Mouse (Mus musculus): ENCODE data around the gene Stac3. TPM values are rescaled to one million over a fixed set of nuclear protein-coding genes. Genes with fewer than 3 reads are reported as not detected.

Gene Stac3
- polyA plus RNA-seq, 1 experiment: 8.3 TPM

- no peak for TF ChIP-seq CTCF (IDR thresholded peaks at IDR 0.05; ENCODE audit: borderline replicate concordance, insufficient read depth, low read depth, low read length)
- no peak for TF ChIP-seq POLR2A (IDR thresholded peaks at IDR 0.05; ENCODE audit: borderline replicate concordance, insufficient read depth, low read length)
- no peak for DNase-seq
- Histone ChIP-seq H3K27ac (ENCODE audit: insufficient read depth, low read length) (no peak overlapping the region), H3K27me3 (ENCODE audit: control insufficient read depth, insufficient read depth, low read length) (no peaks in the 10 kb centered on the region), H3K4me3 (replicated peaks; ENCODE audit: insufficient read depth, low read depth, low read length) (no peak overlapping the region), H3K4me1 (ENCODE audit: control insufficient read depth, insufficient read depth, low read length) (peaks cover 2% of the 10 kb centered on the region; the same call in 1 of the 2 replicates)
- 77% methylated on average over 7 of the region's 7 CpGs for WGBS
Measured at GRCm38 (mm10) chr10:127477301-127477700, 24.2 kb upstream of the Stac3 start.

GRCm38 (mm10) chr10:127479131-127479530 lies 22.4 kb upstream of the Stac3 start:
- 77% methylated on average over 4 of the region's 4 CpGs for WGBS
- TF ChIP-seq POLR2A (IDR thresholded peaks at IDR 0.05; ENCODE audit: borderline replicate concordance, insufficient read depth, low read length) (no peak), CTCF (IDR thresholded peaks at IDR 0.05; ENCODE audit: borderline replicate concordance, insufficient read depth, low read depth, low read length) (peak; percentile 32; the same call in 1 of the 2 replicates)
- DNase-seq: peak in 1 of 2 experiments; percentile 60
- no peak overlapping the region for H3K4me3 ChIP-seq (replicated peaks; ENCODE audit: insufficient read depth, low read depth, low read length)
- no peaks in the 10 kb centered on the region for H3K27me3 ChIP-seq (ENCODE audit: control insufficient read depth, insufficient read depth, low read length)
- no peak overlapping the region for H3K27ac ChIP-seq (ENCODE audit: insufficient read depth, low read length)
- peaks cover 2% of the 10 kb centered on the region; the same call in 1 of the 2 replicates for H3K4me1 ChIP-seq (ENCODE audit: control insufficient read depth, insufficient read depth, low read length)

DNA sequence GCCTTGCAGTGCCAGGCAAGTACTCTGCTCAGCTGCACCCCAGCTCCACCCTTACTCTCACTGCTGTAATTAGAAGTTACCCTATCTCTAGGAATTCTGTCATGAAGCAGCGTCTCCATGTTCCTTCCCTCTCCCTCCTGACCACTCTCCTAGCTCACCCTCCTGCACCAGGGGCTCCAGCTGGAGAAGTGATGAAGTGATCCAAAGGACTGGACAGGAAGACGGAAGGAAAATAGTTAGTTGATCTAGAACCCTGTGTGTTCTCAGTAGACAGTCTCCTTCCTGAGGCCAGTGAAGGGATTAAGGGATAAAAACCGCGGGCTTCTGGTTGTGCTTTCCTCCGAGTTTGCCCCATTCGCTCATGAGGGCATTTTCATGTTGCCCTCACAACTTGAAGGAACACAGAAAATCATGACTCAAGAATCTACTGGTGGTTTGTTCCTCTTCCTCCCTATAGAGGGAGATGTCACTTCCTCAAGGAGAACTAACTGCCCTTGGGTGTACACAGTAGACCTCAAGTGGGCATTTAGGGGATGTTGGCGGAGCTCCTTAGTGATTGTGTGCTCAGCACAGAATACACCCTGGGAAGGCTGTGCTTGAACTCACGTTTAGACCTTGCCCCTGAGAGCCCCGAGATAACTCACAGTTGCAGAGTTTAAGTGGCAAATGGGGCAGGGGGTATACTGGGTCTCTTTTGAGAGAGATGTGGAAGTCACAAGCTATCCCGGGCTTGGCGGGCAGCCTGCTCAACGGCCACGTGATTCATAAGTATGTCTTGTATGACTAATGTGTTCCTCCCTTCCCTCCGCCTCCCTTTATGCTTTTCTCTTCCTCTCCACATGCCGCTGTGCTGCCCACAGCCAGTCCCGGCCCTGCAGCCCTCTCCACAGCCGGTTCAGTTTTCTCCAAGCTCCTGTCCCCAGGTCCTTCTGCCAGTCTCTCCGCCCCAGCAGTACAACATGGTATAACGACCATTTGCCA lies 20.4 kb upstream of the Stac3 start:
- peak in 1 of 2 experiments; percentile 30 for DNase-seq
- no peak for TF ChIP-seq POLR2A (IDR thresholded peaks at IDR 0.05; ENCODE audit: borderline replicate concordance, insufficient read depth, low read length)
- no peak for TF ChIP-seq CTCF (IDR thresholded peaks at IDR 0.05; ENCODE audit: borderline replicate concordance, insufficient read depth, low read depth, low read length)
- Histone ChIP-seq H3K27me3 (ENCODE audit: control insufficient read depth, insufficient read depth, low read length) (no peaks in the 10 kb centered on the region), H3K4me1 (ENCODE audit: control insufficient read depth, insufficient read depth, low read length) (peaks cover 2% of the 10 kb centered on the region), H3K4me3 (replicated peaks; ENCODE audit: insufficient read depth, low read depth, low read length) (no peak overlapping the region), H3K27ac (ENCODE audit: insufficient read depth, low read length) (no peak overlapping the region)
- 64% methylated on average over 19 of the region's 19 CpGs for WGBS

GRCm38 (mm10) chr10:127485235-127485634 lies 16.3 kb upstream of the Stac3 start:
- Histone ChIP-seq H3K4me1 (ENCODE audit: control insufficient read depth, insufficient read depth, low read length) (peaks cover 10% of the 10 kb centered on the region), H3K4me3 (replicated peaks; ENCODE audit: insufficient read depth, low read depth, low read length) (no peak overlapping the region), H3K27ac (ENCODE audit: insufficient read depth, low read length) (no peak overlapping the region), H3K27me3 (ENCODE audit: control insufficient read depth, insufficient read depth, low read length) (no peaks in the 10 kb centered on the region)
- WGBS: 51% methylated on average over 10 of the region's 10 CpGs
- TF ChIP-seq CTCF (IDR thresholded peaks at IDR 0.05; ENCODE audit: borderline replicate concordance, insufficient read depth, low read depth, low read length): no peak
- TF ChIP-seq POLR2A (IDR thresholded peaks at IDR 0.05; ENCODE audit: borderline replicate concordance, insufficient read depth, low read length): no peak
- DNase-seq: no peak

DNA sequence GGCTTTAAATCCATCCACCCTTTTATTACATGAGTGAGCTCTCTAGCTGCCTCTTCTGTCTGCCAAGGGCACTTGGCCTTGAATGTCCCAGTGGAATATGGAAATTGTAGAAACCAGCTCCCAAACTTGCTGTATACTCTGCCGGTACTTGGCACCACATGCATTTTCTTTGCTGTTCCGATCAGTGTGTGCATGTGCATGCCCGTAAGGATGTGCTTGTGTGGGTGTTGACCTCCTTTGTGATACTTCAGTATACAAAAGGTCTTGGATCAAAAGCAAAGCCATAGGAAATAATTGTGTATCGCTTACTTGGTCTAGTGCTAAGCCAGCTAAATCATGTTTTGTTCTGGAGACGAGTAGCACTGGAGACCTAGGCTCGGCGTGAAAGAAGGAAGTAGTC lies 12.6 kb upstream of the Stac3 start:
- H3K4me3 ChIP-seq (replicated peaks; ENCODE audit: insufficient read depth, low read depth, low read length): no peak overlapping the region
- no peak overlapping the region for H3K27ac ChIP-seq (ENCODE audit: insufficient read depth, low read length)
- 72% methylated on average over 7 of the region's 7 CpGs for WGBS
- no peak for TF ChIP-seq CTCF (IDR thresholded peaks at IDR 0.05; ENCODE audit: borderline replicate concordance, insufficient read depth, low read depth, low read length)
- TF ChIP-seq POLR2A (IDR thresholded peaks at IDR 0.05; ENCODE audit: borderline replicate concordance, insufficient read depth, low read length): no peak
- no peaks in the 10 kb centered on the region for H3K27me3 ChIP-seq (ENCODE audit: control insufficient read depth, insufficient read depth, low read length)
- H3K4me1 ChIP-seq (ENCODE audit: control insufficient read depth, insufficient read depth, low read length): peaks cover 32% of the 10 kb centered on the region
- DNase-seq: no peak

DNA sequence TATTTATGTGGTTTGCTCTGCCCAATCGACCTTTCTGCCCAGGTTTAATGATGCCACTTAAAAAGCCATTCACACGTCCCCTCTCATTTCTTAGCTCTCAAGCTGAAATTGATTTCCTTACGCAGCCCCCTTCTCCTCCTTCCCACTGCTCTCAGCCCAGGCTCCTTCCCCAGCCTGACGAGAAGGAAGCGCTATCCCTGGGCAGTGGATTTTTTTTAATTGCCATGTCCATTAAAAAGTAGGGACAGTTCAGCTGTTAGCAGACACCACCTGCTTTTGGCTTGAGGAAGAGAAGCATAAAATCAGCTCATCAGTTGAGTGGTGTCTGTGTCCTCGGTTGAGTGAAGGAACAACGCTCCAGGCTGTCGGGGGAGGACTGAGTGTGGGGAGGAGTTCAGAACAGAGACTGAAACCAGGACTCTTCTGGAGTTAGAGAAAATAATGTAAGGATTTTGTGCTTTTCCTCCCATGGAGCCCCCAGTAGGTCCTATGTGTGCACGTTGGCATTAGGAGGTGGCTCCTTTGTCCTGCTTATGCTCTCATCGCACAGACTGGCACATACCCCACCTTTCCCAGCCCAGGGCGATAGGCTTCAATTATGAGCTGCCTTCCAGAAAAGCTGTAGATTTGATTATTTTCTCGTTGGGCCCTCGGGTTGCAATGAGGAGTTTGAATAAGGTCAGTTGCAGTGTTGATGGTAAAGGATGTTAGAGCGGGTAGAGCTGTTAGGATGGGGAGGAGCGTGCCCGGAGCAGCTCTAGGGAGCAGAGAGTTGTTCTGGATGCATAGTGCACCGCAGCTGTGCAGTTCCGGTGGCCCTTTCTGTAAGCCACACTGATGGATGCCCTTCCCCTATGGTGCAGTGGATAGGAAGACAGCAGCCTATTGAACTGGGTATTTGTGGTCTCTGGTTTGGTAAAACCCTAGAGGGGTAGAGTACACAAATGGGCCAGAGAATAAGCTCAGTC lies 11.0 kb upstream of the Stac3 start:
- H3K27me3 ChIP-seq (ENCODE audit: control insufficient read depth, insufficient read depth, low read length): no peaks in the 10 kb centered on the region
- 54% methylated on average over 18 of the region's 18 CpGs for WGBS
- H3K27ac ChIP-seq (ENCODE audit: insufficient read depth, low read length): peak overlapping the region; percentile 88
- TF ChIP-seq POLR2A (IDR thresholded peaks at IDR 0.05; ENCODE audit: borderline replicate concordance, insufficient read depth, low read length) (no peak), CTCF (IDR thresholded peaks at IDR 0.05; ENCODE audit: borderline replicate concordance, insufficient read depth, low read depth, low read length) (no peak)
- no peak overlapping the region for H3K4me3 ChIP-seq (replicated peaks; ENCODE audit: insufficient read depth, low read depth, low read length)
- no peak for DNase-seq
- peaks cover 32% of the 10 kb centered on the region for H3K4me1 ChIP-seq (ENCODE audit: control insufficient read depth, insufficient read depth, low read length)

DNA sequence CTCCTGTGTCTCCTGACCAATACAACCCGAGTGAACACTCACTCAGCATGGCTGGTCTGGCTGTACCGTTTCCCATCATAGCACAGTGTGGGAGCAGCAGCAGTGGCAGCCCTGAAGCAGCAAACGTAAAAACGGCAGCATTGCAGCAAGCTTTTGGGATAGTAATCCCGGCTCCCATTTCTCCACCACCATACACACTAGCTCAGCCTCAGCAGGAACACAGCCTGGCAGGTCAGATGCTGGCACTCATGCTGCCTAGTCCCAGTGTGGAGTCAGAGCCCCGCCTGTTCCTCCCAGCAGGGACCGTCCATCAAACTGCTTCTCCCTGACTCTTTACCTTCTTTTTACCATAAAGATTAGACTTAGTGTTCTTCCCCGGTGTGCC lies 10.4 kb upstream of the Stac3 start:
- Histone ChIP-seq H3K27me3 (ENCODE audit: control insufficient read depth, insufficient read depth, low read length) (no peaks in the 10 kb centered on the region), H3K4me1 (ENCODE audit: control insufficient read depth, insufficient read depth, low read length) (peaks cover 32% of the 10 kb centered on the region), H3K27ac (ENCODE audit: insufficient read depth, low read length) (peak overlapping the region; percentile 88), H3K4me3 (replicated peaks; ENCODE audit: insufficient read depth, low read depth, low read length) (no peak overlapping the region)
- TF ChIP-seq CTCF (IDR thresholded peaks at IDR 0.05; ENCODE audit: borderline replicate concordance, insufficient read depth, low read depth, low read length): no peak
- TF ChIP-seq POLR2A (IDR thresholded peaks at IDR 0.05; ENCODE audit: borderline replicate concordance, insufficient read depth, low read length): no peak
- DNase-seq: peak; percentile 53 to 56
- WGBS: 6% methylated on average over 8 of the region's 8 CpGs
